Mouse (Mus musculus) heart, embryonic 16.5 days (tissue): Measurements from ENCODE around the gene Gipc3. TPM values are rescaled to one million over a fixed set of nuclear protein-coding genes. Genes with fewer than 3 reads are reported as not detected.

ENCODE experiments used
- ATAC-seq: fragments of 200-750 bp; cut with Nextera tagmentation; replicated peaks from 2 replicates; pipeline ENCODE4 v1.8.0; 2017; ENCODE audit warnings: moderate number of reproducible peaks; ENCODE audit not compliant: insufficient read depth, low FRiP score; ENCODE audit errors: extremely low read depth
- H3K27ac ChIP-seq: fragments of 300-500 bp; sonication (generic); 2 replicates; pipeline ENCODE4 v1.5.1; 2014; ENCODE audit warnings: mild to moderate bottlenecking, low read length, control low read depth, moderate library complexity
- H3K27me3 ChIP-seq: fragments of 300-500 bp; sonication (generic); 2 replicates; pipeline ENCODE4 v1.6.1; 2014; ENCODE audit warnings: low read length, mixed read lengths; ENCODE audit not compliant: control insufficient read depth, insufficient read depth
- H3K36me3 ChIP-seq: fragments of 300-500 bp; sonication (generic); 2 replicates; pipeline ENCODE4 v1.6.1; 2014; ENCODE audit not compliant: control insufficient read depth, insufficient read depth
- H3K4me1 ChIP-seq: fragments of 300-500 bp; sonication (generic); 2 replicates; pipeline ENCODE4 v1.6.1; 2014; ENCODE audit warnings: low read length, mixed read lengths; ENCODE audit not compliant: control insufficient read depth, insufficient read depth
- H3K4me2 ChIP-seq: fragments of 300-500 bp; sonication (generic); 2 replicates; pipeline ENCODE4 v1.6.1; 2014; ENCODE audit warnings: low read depth, mild to moderate bottlenecking, control low read depth, low read length
- H3K4me3 ChIP-seq: fragments of 300-500 bp; sonication (generic); 2 replicates; pipeline ENCODE4 v1.5.1; 2014; ENCODE audit warnings: mild to moderate bottlenecking, control low read depth, low read length
- H3K9ac ChIP-seq: fragments of 300-500 bp; sonication (generic); 2 replicates; pipeline ENCODE4 v1.6.1; 2014; ENCODE audit warnings: low read length, control low read depth
- H3K9me3 ChIP-seq: fragments of 300-500 bp; sonication (generic); replicated peaks from 2 replicates; pipeline ENCODE4 v1.6.1; 2016; ENCODE audit warnings: low read length; ENCODE audit not compliant: control insufficient read depth
- WGBS: fragments of 180-500 bp; shearing (Covaris S2); extraction: QIAGEN DNeasy Blood & Tissue Kit; methylation state at CpG from one replicate; pipeline ENCODE4 v1.1.7; 2014; 5-methylcytosine and 5-hydroxymethylcytosine counted together
- polyA plus RNA-seq: library from polyadenylated mRNA; unstranded; fragments of >200 nt; fragmentation: Nextera tagmentation; extraction: Ambion mirVana; gene quantifications from 2 replicates; pipeline ENCODE4 v1.2.1, GENCODE M21; 2015

The Gipc3 gene
- polyA plus RNA-seq, 1 experiment from 2014 or later: 0.08 TPM

- Histone ChIP-seq H3K4me2 (peak overlapping the region; percentile 26), H3K27ac (peak overlapping the region; percentile 49), H3K4me3 (no peak overlapping the region), H3K9ac (peak overlapping the region; percentile 45; the same call in 1 of the 2 replicates), H3K27me3 (no peaks in the 10 kb centered on the region), H3K9me3 (no peaks in the 10 kb centered on the region), H3K4me1 (peaks cover 64% of the 10 kb centered on the region), H3K36me3 (peaks cover 10% of the 10 kb centered on the region)
- no peak for ATAC-seq
- WGBS: 51% methylated on average over 4 of the region's 4 CpGs
Measured at GRCm38 (mm10) chr10:81302288-81302687, 40.8 kb downstream of the Gipc3 start.

DNA sequence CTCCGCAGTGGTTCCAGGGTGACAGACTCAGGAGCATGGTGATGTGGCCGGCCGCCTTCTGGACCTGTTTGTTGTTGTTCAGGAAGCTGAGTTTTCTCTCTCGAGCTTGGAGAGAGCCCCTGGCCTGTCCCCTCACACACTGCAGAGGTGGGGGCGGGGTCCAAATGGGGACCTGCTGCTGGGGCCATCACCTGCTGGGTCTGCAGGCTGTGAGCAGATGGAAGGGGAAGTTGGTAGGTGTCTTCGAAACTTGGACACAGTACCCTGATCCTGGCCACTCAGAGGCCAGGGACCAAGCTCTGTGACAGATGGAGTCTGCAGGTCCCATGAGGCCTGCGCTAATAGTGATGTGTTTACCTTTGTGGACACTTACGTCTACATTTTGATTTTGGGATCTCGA is 41.7 kb downstream of the Gipc3 start:
- Histone ChIP-seq H3K27me3 (no peaks in the 10 kb centered on the region), H3K9ac (no peak overlapping the region), H3K9me3 (no peaks in the 10 kb centered on the region), H3K36me3 (0 out of 2 replicates have a peak, but pooled peaks cover 5% of the 10 kb centered on the region), H3K4me3 (no peak overlapping the region), H3K4me2 (no peak overlapping the region), H3K27ac (no peak overlapping the region), H3K4me1 (peaks cover 67% of the 10 kb centered on the region)
- no peak for ATAC-seq
- WGBS: 79% methylated on average over 9 of the region's 9 CpGs

GRCm38 (mm10) chr10:81300352-81300907 is 42.6 kb downstream of the Gipc3 start:
- 73% methylated on average over 9 of the region's 9 CpGs for WGBS
- Histone ChIP-seq H3K36me3 (no peaks in the 10 kb centered on the region), H3K27me3 (no peaks in the 10 kb centered on the region), H3K4me2 (no peak overlapping the region), H3K4me1 (peaks cover 69% of the 10 kb centered on the region), H3K9me3 (no peaks in the 10 kb centered on the region), H3K4me3 (no peak overlapping the region), H3K9ac (0 out of 2 replicates have a peak overlapping the region, but pooled peaks have one; percentile 26), H3K27ac (no peak overlapping the region)
- ATAC-seq: no peak

DNA sequence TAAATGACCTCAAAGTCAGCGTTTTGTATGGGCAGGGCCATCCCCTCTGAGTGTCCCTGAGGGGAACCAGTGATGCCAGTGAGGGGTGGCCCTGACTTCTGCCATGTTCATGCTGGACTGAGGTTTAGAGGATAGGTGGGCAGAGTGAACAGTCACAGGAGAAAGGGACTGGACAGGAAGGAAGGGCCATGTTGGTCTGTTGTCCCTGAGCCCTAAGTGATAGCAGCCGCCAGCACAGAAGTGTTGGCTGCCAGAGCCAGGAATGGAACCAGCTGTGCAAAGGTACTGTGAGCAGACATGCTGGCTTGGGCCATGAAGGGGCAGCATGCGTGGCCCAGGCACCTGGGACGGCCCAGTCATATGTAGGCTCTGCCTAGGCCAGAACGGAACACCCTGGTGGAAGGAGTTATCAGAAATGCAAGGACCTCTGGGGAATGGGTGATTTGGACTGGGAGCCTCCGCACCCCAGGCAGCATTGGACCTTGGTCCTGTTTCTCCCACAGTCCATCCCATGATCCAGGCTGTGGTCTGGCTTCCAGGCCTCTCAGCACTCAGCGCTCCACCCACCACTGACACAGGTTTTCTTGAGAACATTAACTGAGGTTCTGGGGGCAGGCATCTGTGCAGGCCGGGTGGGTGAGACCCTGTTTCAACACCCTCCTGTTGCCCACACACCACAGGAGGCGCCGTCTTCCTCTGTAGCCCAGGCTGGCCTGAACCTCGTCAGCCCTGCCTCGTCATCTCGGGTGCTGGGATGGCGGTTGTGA is 43.3 kb downstream of the Gipc3 start:
- H3K27me3 ChIP-seq: no peaks in the 10 kb centered on the region
- WGBS: 80% methylated on average over 14 of the region's 14 CpGs
- H3K4me3 ChIP-seq: no peak overlapping the region
- H3K9ac ChIP-seq: peak overlapping the region; percentile 48; the same call in 1 of the 2 replicates
- H3K27ac ChIP-seq: no peak overlapping the region; the same call in 1 of the 2 replicates
- no peak for ATAC-seq
- no peaks in the 10 kb centered on the region for H3K9me3 ChIP-seq
- peaks cover 75% of the 10 kb centered on the region for H3K4me1 ChIP-seq
- H3K4me2 ChIP-seq: no peak overlapping the region
- H3K36me3 ChIP-seq: no peaks in the 10 kb centered on the region

DNA sequence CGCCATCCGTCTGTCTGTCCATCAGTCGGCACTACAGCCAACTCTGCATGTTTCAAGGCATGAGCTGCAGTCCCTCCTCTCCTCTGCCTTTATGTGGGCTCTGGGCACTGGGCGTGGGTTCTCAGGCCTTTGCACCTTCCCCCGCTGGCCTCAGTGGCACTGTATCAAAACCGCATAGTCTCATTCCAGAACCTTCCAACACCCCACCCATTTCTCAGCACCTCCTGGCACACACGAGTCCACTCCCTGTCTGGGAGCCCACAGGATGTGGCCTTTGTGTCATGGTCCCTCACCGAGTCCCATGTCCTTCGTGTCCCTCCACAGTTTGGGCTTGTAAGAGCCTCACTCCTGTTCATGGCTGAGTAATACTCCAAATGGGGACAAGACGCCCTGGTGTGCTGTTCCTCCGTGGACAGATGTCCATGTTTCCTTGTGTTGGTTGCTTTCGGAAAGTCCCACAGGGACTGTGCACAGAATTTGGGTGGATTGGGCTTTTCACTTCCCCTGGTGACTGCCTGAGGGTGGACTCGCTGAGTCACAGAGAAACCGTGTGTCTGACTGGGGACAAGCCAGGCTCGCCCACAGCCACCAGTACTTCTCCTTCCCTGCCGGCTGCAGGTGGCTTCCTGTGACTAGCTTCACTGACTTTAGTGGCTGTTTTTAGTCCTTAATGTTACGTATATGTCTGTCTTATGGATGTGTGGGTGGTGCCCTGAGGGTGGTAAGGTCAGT is 44.5 kb downstream of the Gipc3 start:
- H3K4me3 ChIP-seq: no peak overlapping the region
- no peaks in the 10 kb centered on the region for H3K9me3 ChIP-seq
- H3K27ac ChIP-seq: peak overlapping the region; percentile 85
- H3K4me2 ChIP-seq: peak overlapping the region; percentile 43; the same call in 1 of the 2 replicates
- WGBS: 78% methylated on average over 17 of the region's 17 CpGs
- H3K9ac ChIP-seq: peak overlapping the region; percentile 53
- H3K36me3 ChIP-seq: no peaks in the 10 kb centered on the region
- no peaks in the 10 kb centered on the region for H3K27me3 ChIP-seq
- peaks cover 78% of the 10 kb centered on the region for H3K4me1 ChIP-seq
- no peak for ATAC-seq

GRCm38 (mm10) chr10:81297845-81298244 is 45.2 kb downstream of the Gipc3 start:
- H3K9me3 ChIP-seq: no peaks in the 10 kb centered on the region
- H3K4me1 ChIP-seq: peaks cover 72% of the 10 kb centered on the region
- H3K36me3 ChIP-seq: no peaks in the 10 kb centered on the region
- H3K4me2 ChIP-seq: peak overlapping the region; percentile 43
- peak overlapping the region; percentile 53 for H3K9ac ChIP-seq
- no peaks in the 10 kb centered on the region for H3K27me3 ChIP-seq
- 30% methylated on average over 10 of the region's 10 CpGs for WGBS
- ATAC-seq: peak; percentile 49
- H3K27ac ChIP-seq: peak overlapping the region; percentile 85
- no peak overlapping the region for H3K4me3 ChIP-seq

DNA sequence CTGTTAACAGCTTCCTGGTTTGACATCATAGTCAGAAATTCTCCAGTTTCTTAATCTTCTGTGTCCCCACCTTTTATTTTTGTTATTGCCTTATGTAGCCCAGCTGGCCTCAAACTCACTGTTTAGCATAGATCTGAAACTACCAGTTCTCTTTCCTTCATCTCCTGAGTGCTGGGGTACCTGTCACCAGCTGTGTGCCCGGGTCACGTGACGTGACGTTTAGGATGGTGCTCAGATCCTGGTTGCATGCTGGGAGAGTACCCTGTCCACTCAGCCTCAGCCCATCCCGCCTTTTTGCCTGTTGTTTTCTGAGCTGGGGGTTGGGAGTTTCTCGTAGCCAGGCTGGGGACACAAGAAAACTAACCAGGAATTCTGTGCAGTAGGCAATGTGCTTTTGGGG is 45.8 kb downstream of the Gipc3 start:
- Histone ChIP-seq H3K4me1 (peaks cover 67% of the 10 kb centered on the region), H3K4me3 (no peak overlapping the region), H3K4me2 (peak overlapping the region; percentile 43; the same call in 1 of the 2 replicates), H3K9ac (peak overlapping the region; percentile 53; the same call in 1 of the 2 replicates), H3K36me3 (no peaks in the 10 kb centered on the region), H3K27ac (peak overlapping the region; percentile 85), H3K9me3 (no peaks in the 10 kb centered on the region), H3K27me3 (no peaks in the 10 kb centered on the region)
- WGBS: 75% methylated on average over 6 of the region's 6 CpGs
- no peak for ATAC-seq

- H3K9ac ChIP-seq: no peak overlapping the region
- H3K27ac ChIP-seq: no peak overlapping the region
- no peak overlapping the region for H3K4me2 ChIP-seq
- no peaks in the 10 kb centered on the region; the same call in 1 of the 2 replicates for H3K27me3 ChIP-seq
- ATAC-seq: no peak
- peaks cover 63% of the 10 kb centered on the region for H3K4me1 ChIP-seq
- WGBS: 88% methylated on average over 6 of the region's 6 CpGs
- no peak overlapping the region; the same call in 1 of the 2 replicates for H3K4me3 ChIP-seq
- H3K9me3 ChIP-seq: no peaks in the 10 kb centered on the region
- H3K36me3 ChIP-seq: no peaks in the 10 kb centered on the region
Measured at GRCm38 (mm10) chr10:81295185-81295584, 47.9 kb downstream of the Gipc3 start.
